Mouse (Mus musculus): ENCODE measurements at regions not wholly inside any gene's neighbourhood (a gene's known extent, or its start where the extent isn't known, plus 50 kb on each side); places are given as distances from the start of the nearest gene placed in this dataset.

- TF ChIP-seq CTCF (IDR thresholded peaks at IDR 0.05): no peak
- no peak for TF ChIP-seq EP300 (IDR thresholded peaks at IDR 0.05)
These were observed 89.5 kb upstream of the Dcn start for GRCm38 (mm10) chr10:97389647-97390590.
